Mouse (Mus musculus) layer of hippocampus, postnatal 36 days (tissue): ENCODE results near the gene Diras2. TPM values are rescaled to one million over a fixed set of nuclear protein-coding genes. Genes with fewer than 3 reads are reported as not detected.
"Not testable (repeated sequence)": the region's sequence is repeated elsewhere in the genome, so short reads cannot be mapped to it uniquely, and the experiment has no call there.

Experiments
- DNase-seq, 2 experiments: peaks; one replicate each; pipeline ENCODE4 v3.0.0; 2022
- total RNA-seq, 2 experiments: library from RNA; stranded (reverse); gene quantifications; 2 replicates each; pipeline ENCODE4 v1.2.3; 2021

The Diras2 gene
- total RNA-seq, 2 experiments from 2014 or later, result 143 to 152 TPM

DNA sequence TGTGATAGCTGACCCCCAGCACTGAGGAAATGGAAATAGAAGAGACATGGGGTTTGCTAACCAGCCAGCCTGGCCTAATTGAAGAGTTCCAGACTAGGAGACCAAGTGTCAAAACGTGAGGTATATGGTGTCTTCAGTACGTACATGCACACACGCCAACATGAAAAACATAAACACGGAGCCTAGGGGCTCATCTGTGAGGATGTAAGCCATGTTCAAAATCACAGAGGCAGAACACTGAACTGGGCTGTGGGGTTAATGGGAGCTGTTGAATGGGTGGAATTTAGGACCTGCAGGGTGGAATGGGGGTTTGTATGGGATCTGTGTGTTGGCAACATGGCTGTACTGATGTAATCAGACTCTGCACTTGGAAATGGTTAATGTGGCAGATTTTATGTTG is 14.5 kb downstream of the Diras2 start:
- DNase-seq, result no peak

DNA sequence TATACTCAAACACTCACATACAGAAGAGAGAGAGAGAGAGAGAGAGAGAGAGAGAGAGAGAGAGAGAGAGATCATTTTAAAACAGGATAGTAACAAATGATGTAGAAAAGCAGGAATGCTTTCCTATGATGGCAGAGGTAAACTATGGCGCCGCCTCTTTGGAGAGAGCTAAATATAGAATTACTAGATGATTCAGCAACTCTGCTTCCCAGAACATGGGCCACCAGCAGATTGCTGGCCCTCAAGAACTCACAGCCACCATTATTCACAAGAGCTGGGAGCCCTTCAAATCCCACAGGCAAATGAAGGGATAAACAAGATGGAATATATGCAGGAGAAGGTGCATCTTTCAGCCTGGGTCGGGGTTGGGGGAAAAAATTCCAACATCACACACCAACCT is 15.0 kb downstream of the Diras2 start:
- no peak for DNase-seq

DNA sequence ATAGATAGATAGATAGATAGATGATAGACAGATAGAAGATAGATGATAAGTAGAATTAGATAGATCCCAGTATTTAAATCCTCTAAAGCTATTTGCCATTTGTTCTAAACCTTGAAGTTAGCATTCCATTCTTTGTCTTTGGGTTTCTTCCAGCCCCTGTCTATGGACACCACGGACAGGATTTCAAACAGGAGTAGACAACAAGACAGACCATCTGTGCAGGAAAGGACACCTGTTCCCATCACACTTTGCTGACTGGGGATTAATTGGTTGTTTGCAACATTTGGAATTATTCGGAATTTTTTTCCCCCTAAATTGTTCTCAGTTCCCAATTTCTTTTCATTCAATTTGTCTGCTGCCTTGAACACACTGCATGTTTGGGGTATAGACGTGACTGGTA is 17.5 kb downstream of the Diras2 start:
- DNase-seq, result no peak

DNA sequence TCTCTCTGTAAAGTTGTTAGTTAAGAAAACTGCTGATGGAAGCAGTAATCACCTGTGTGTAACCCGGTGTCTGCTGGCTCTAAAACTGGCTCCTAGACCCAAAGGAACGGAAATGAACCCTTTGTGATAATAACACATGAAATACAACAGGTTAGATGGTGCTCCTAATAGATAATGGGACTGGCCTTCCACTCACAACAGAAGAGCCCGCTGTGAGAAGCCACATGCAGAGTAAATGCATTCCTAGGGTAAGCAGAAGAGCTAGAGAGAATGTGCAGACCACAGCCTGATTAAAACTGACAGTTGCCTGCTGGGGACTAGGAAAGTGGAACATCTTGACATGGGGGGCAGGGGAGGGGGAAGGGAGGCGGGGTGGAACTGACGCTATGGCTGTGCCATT is 18.7 kb downstream of the Diras2 start:
- DNase-seq, result no peak

DNA sequence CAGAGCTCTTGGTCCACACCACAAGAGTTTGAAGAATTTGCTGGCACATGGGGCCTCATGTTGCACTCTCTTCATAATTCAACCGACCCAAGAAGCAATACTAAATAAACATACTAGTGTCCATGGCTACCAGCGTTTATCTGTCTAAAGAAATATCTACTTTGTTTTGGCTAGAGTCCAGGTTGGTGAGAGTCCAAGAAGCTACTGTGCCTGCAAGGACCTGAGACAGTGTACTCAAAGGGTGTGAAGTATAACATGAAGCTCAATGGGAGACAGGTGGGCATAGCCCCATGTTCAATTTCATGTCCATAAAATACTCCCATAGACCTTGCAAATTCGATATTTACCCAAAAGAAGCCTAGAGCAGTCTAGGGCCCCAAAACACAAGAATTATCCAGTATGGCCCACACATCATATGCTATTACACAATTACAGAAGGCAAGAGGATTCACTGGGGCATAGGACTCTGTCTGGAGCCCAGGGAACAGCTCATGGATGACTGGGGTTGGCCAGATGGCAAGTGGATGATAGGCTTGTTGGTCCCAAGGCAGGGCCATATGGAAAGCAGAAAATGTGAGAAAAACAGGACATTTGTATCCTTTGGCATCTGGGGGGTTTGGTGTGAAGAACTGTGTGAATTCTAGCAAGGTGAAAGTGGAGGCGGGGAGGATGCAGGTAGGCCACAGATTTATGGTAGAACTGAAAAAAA is 20.8 kb downstream of the Diras2 start:
- no peak for DNase-seq

DNA sequence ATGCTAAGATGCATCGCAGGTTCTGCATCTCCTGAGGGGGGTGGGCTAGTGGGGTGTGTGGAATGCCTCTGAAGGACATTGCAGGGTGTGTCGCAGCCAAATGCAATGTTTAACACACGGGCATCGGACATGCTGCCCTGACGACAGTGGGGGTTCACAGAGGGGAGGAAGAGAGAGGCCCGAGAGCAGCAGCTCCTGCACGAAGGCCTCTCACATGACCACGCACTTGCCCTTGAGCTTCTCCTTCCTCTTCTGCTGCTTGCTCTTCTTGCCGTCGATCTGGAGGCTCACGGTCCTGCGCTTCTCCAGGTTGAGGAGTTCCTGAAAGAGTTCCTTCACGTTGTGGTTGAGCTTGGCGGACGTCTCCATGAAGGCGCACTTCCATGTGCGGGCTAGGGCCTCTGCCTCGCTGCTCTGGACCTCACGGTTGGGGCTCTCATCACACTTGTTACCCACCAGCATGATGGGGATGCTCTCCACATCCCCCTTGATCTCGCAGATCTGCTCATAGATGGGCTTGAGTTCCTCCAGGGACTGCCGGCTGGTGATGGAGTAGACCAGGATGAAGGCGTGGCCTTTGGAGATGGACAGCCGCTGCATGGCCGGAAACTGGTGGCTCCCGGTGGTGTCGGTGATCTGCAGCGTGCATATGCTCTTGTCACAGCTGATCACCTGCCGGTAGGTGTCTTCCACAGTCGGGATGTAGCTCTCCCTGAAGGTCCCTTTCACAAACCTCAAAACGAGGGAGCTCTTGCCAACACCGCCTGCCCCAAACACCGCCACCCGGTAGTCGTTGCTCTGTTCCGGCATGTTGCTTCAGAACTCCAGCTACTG is 23.4 kb downstream of the Diras2 start:
- no peak for DNase-seq

DNA sequence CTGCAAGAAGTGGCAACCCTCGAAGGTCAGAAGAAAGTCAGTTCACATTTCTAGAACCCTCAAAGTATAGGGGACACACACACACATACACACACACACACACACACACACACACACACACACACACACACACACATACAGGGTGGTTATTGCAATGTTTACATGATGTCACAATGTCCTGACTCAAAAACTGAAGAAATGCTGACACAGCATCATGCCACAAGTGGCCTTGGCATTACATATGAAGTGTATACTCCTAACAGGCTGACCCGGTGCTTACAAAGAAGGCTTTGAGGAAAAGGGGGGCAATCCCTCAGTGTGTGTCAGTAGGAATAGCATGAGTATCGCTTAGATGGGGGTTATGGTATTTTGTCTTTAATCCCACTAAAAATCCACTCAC is 24.3 kb downstream of the Diras2 start:
- DNase-seq, result not testable (repeated sequence)

DNA sequence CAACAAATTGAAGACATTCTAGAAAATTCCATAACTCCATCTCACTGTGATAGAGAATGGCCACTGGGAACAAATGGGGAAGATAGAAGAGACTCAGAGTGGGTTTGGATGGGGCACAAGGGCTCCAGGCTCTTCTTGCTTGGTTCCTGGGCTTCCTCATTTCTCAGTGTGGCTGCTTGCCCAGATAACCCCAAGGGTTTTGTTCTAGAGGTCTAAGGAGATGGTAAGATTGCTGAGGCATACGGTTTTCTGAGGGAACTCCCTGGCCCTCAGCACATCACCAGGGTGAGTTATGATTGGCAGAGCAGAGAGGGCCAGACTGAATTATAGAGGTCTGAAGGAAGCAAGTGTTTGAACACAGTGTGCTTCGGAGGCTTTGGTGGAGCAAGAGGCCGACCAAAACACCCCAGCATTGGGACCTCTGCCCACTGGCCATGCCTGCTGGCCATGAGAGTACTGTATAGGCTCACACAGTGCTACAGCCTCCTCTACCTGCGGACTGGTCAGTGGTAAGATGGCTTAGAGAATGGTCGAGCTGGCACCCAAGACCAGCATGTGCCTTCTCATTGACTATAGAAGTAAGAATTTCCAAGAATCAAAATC is 25.3 kb downstream of the Diras2 start:
- DNase-seq, result not testable (repeated sequence)

DNA sequence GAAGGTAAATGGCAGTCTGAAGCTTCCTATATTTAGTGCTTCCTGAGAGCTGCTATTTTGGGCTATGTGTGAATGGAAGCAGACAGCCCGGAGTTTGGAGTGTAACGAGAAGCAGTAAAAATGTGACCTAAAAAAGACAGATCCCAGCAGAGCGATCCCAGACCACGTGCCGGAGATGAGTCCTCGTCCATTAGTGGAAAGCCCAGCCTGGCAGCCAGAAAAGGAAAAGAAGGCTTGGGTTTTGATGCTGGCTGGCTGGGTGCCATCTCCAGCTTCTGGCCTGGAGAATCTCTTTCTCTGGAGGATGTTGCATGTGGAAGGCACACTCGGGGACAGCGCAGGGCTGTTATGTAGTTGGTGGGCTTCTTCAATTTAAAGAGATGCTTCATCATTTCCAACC is 29.4 kb downstream of the Diras2 start:
- peak; percentile 41 to 50 for DNase-seq

DNA sequence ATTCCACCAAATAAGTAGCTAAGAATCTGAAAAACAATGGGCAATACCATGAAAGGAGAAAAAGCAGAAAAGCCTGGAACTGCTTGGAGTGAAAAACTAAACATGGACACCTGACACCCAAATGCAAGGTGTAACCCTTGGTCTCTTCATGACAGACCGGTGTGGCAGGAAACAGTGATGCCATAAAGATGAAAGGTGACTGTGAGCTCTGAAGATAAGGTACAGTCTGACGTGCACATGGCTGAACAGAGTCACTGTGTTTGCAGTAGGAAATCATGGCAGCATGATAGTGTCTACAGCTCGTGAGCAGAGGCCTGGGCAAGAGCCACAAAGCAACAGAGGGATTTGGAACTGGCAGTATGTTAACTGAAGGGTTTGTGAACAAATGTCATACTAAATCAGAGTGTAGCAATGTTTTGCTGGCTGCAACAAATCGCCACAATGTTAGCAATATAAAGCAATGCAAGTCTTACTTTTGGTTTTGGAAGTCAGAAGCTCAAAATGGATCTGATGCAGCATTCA is 34.0 kb downstream of the Diras2 start:
- no peak for DNase-seq

DNA sequence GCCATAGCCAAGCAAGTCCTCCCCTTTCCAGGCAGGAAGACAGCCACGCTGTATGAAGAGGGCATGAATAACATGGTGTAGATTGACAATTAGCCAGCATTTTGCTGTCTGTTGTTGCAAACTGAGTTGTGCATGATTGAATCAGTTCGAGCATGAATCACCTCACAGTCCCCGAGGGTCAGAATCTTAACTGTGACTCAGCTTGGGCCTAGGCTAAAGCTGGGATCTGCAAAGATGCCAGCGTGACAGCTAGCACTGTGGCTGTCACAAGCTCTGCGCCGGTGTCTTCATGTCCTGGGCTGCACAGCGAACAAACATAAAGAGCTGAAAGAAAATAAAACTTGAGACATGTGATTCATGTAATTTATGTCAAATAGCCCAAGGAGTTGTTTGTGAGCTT is 42.3 kb downstream of the Diras2 start:
- DNase-seq, result no peak

DNA sequence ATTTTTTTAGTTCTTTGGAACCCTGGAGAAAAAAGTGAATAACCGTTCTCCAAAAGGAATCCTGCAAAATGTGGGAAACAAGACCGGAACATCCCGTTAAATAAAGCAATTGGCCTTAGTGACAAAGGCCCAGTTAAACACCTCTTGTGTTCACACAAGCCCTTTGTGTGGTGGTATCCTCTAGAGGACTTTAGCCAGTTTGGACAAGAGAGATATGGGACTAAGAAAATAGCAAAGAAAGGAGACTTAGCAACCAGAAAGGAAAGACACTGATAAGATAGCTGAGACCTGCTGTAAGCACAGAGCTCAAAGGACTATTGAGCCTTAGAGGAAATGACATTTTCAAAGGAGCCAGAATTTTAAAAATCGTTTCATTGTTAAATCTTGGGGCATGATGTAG is 47.0 kb downstream of the Diras2 start:
- DNase-seq, result no peak

DNA sequence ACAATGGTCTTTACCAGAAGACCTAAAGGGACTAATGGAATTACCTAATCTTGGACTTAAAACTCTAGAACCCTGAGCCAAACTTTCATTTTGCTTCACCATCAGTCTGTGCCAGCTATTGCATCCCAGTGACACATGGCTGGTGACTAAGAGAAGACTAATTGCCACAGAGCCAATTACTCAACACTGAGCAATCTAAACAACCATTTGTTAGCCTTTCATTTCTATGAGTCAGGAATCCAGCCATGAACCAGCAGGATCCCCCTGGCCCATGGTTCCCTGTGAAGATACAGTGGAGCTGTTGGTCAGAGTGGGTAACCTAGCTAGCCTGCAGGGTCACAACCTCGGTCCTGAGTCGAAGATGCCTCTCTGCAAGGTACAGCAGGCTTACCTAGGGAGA is 49.3 kb downstream of the Diras2 start:
- DNase-seq, result no peak

DNA sequence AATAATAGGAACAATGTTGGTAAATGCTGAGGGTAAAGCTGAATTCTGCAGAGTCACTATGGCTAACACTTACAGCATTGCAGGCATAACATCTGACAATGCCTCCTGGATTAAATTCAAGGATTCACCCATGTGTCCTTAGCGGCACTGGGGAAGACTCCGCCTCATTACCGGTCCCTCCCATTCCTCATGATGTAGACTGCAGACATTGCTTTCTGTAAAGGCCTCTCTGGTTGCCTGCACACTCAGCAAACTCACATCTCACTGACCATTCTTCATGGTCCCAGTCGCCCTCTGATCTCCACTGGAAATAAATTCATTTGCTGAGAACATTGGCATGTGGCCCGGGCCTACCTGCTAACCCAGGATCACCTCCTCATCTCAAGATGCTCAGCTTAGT is 51.9 kb downstream of the Diras2 start:
- no peak for DNase-seq

DNA sequence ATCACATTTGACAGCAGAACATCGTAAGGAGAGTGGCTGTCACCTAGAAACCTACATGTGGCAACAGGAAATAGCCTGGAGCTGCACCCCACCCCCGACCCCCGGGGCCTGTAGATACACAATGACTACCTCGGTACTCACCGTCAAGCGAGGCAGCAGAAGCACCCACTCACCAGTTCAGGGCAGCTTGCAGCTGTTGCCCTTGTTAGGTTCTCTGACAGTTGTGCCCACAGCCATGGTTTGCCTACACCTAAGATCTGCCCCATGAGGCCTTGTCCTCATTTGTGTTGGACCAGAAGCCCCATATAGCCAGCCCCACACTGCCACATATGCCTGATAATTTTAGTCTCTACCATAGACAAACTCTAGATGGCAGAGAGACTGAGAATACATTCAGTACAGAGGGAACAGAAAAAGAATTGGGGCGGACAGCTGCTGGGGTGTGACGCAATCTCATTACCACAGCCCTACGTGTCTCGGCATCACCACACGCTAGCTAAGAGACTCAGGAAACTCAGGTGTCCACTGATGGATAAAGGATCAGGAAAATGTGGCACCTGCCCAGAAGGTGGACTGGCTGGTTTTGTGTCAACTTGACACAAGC is 54.0 kb downstream of the Diras2 start:
- no peak for DNase-seq

DNA sequence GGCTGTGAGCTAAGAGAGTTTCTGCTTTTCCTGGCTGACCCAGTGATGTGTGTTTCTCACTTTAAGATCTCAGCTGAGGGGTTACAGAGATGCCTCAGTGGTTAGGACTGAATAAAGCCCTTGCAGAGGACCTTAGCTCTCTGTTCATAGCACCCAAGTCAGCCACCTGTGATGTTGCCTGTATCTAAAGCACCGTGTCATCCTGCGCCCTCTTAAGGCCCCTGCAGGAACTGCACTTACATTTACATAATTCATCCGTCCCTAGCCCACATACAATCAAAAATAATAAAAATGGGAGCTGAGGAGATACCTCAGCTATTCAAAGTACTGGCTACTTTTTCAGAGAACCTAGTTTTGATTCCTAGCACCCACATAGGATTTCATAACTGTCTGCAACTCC is 54.9 kb downstream of the Diras2 start:
- DNase-seq, result no peak

DNA sequence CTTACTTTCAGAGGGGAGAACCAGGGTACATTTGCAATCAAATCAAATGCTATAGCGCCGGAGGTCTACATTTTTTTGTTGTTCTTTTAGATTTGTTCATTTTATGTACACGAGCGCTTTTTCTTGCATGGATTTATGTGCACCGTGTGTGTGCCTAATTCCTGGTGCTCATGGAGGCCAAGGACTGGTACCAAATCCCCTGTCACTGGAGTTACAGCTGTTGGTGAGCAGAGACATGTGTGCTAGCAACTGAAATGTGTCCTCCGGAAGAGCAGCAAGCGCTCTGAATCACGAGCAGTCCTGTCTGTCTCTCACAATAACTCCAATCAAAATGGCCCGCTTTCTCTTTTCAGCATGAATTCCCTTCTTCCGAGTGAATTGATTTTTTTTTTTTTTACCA is 55.8 kb downstream of the Diras2 start:
- DNase-seq, result no peak

DNA sequence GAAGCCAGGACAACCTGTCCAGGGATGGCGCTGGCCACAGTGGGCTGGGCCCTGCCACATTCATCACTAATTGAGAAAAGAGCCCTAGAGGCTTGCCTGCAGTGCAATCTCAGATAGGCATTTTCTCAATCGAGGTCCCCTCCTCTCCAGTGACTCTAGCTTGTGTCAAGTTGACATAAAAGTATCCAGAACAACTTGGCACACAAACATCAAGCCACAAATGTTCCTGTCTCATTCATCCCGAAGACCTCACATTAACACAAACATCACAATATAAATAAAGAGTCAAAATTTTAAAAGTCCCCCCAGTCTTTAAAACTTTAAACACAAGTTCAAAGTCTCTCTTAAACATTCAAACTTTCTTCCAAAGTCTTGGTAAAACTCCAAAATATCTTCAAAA is 56.3 kb downstream of the Diras2 start:
- DNase-seq, result no peak

DNA sequence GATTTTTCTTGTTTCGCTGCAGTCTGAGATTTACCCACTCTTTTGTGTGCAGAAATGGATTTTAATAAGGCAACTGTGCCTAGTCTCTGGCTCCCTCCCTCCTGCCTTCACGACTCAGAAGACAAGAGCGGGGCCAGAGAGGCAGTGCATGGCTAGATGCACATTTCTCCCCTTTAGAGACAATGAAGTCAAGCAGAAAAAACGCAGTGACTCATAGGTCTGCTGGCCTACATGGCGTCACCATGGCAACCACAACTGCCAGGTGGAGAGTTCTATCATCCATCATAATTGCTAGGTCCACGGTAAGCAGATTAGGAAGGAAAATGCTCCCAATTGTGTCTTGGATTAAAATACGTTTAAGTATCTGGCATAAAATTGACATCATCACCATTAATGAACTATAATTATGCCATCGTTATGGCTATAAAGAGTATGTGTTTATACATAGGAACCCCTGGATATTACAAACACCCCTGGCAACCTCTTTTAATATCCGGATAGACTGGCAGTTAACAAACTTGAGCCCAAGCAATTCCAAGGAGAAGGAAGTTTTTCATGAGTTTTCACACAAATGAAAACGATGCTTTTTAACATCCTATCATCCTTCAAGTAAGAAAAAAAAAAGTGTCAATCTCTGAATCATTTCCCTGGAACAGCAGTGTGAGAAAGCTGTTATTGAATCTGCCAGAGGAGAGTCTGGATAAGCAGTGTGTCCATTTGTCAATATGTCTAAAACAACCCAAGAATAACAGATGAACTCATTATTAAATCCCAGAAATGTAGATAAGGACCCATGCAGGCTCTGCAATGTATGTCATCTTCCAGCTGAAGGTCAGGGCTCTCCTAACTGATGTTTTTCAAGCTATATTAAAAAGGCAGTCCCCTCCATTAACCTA is 61.0 kb downstream of the Diras2 start:
- peak; percentile 24 to 25 for DNase-seq

DNA sequence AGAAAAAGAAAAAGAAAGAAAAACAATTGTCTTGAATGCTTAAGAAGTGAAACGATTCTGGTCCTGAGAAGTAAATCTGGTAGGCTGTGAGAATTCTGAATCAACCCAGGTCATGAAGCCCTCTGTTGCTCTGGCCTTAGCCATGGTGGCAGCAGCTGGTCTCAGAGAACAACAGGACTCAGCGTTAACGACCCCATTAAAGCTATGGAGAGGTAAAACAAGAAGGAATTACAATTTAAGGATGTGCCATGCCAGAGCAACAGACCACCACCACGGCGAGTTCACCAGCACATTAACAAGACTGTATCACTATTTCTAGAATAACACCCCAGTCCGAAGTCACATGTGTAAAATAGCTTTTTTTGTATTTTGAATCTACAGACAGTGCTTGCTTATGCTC is 65.9 kb downstream of the Diras2 start:
- DNase-seq, result no peak

DNA sequence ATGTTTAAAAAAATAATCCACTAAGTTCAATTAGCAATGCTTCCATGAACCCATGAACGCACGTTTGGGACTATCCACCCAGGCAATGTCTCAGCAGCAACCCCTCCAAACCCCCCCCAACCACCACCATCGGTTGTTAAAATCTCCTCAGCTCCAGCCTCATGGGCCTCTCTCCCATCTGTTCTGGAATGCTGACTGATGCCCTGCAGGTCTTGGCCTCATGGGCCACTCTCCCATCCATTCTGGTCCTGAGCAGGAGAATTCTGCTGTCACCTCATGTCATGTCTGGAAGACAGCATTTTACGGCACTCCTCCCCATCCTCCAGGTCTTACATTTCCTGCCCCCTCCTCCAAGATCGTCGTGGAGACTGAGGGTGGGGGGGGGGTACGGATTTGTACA is 71.1 kb downstream of the Diras2 start:
- no peak for DNase-seq

DNA sequence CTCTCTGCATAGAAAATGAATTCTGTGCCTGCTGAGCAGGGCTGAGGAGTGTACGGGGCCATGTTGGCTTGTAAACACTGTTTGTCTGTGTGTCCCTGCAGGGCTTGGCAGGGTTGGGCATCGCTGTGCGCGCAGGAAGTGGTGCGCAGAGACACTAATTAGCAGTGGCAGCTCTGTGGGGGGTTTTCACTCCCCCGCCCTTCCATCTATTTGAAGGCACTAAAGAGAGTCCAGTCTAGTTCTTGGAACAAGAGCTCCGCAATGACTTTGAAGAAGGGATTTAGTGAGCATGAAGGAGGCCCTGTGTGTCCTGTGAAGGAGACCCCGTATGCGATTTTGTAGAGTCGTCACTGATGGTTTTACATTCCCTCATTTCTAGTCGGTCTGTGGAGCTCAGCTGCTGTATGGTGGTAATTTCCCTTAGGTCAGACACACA is 73.2 kb downstream of the Diras2 start:
- peak; percentile 55 to 72 for DNase-seq
